Mouse (Mus musculus) stomach, embryonic 15.5 days (tissue): ENCODE results near the gene Taco1. TPM values are rescaled to one million over a fixed set of nuclear protein-coding genes. Genes with fewer than 3 reads are reported as not detected.
A peak's percentile ranks its signal among the peaks of the same experiment; 100 is the strongest.
"Not testable (repeated sequence)": the region's sequence is repeated elsewhere in the genome, so short reads cannot be mapped to it uniquely, and the experiment has no call there.

Experiments used
- ATAC-seq: fragments of 200-750 bp; cut with Nextera tagmentation; 2 replicates; pipeline ENCODE4 v1.8.0; 2017; ENCODE audit warnings: low read depth, moderate number of reproducible peaks, moderate TSS enrichment; ENCODE audit not compliant: insufficient read depth, low FRiP score
- H3K27ac ChIP-seq: fragments of 300-500 bp; sonication (generic); 2 replicates; pipeline ENCODE4 v1.5.1; 2015; ENCODE audit warnings: mild to moderate bottlenecking, inconsistent platforms
- H3K27me3 ChIP-seq: fragments of 300-500 bp; sonication (generic); replicated peaks from 2 replicates; pipeline ENCODE4 v1.6.1; 2015; ENCODE audit warnings: inconsistent platforms
- H3K36me3 ChIP-seq: fragments of 300-500 bp; sonication (generic); 2 replicates; pipeline ENCODE4 v1.6.1; 2015; ENCODE audit warnings: inconsistent platforms
- H3K4me1 ChIP-seq: fragments of 300-500 bp; sonication (generic); 2 replicates; pipeline ENCODE4 v1.6.1; 2015; ENCODE audit warnings: inconsistent platforms
- H3K4me2 ChIP-seq: fragments of 300-500 bp; sonication (generic); 2 replicates; pipeline ENCODE4 v1.6.1; 2015; ENCODE audit warnings: mild to moderate bottlenecking, inconsistent platforms
- H3K4me3 ChIP-seq: fragments of 300-500 bp; sonication (generic); replicated peaks from 2 replicates; pipeline ENCODE4 v1.5.1; 2015; ENCODE audit warnings: inconsistent platforms
- H3K9ac ChIP-seq: fragments of 300-500 bp; sonication (generic); 2 replicates; pipeline ENCODE4 v1.6.1; 2015; ENCODE audit warnings: inconsistent platforms
- H3K9me3 ChIP-seq: fragments of 300-500 bp; sonication (generic); 2 replicates; pipeline ENCODE4 v1.6.1; 2016; ENCODE audit warnings: inconsistent platforms
- WGBS: fragments of 180-500 bp; shearing (Covaris S2); methylation state at CpG from one replicate; pipeline ENCODE4 v1.1.7; 2015; 5-methylcytosine and 5-hydroxymethylcytosine counted together
- polyA plus RNA-seq: library from polyadenylated mRNA; unstranded; fragments of >200 nt; fragmentation: Nextera tagmentation; extraction: Ambion mirVana; gene quantifications from 2 replicates; pipeline ENCODE4 v1.2.1, GENCODE M21; 2015

The Taco1 gene
- polyA plus RNA-seq, 1 experiment from 2014 or later = 9.8 TPM

GRCm38 (mm10) chr11:106065073-106065922, 563 bp upstream of the Taco1 start:
- ATAC-seq = no peak
- Histone ChIP-seq H3K27me3 (no peaks in the 10 kb centered on the region), H3K4me2 (peak overlapping the region; percentile 83), H3K4me3 (peak overlapping the region; percentile 85), H3K27ac (peak overlapping the region; percentile 93; the same call in 1 of the 2 replicates), H3K9ac (no peak overlapping the region), H3K4me1 (peaks cover 7% of the 10 kb centered on the region; the same call in 1 of the 2 replicates), H3K9me3 (no peaks in the 10 kb centered on the region), H3K36me3 (peaks cover 6% of the 10 kb centered on the region; the same call in 1 of the 2 replicates)
- WGBS = 35% methylated on average over 18 of the region's 18 CpGs

- not testable (repeated sequence) for H3K27me3 ChIP-seq
Measured at GRCm38 (mm10) chr11:106066616-106067015, 755 bp downstream of the Taco1 start.

GRCm38 (mm10) chr11:106073774-106074173, 7.9 kb downstream of the Taco1 start:
- H3K4me1 ChIP-seq = no peaks in the 10 kb centered on the region
- H3K9ac ChIP-seq = no peak overlapping the region
- H3K4me2 ChIP-seq = no peak overlapping the region
- H3K27me3 ChIP-seq = no peaks in the 10 kb centered on the region
- no peak for ATAC-seq
- H3K27ac ChIP-seq = no peak overlapping the region
- 83% methylated on average over 3 of the region's 3 CpGs for WGBS
- H3K9me3 ChIP-seq = no peaks in the 10 kb centered on the region
- H3K36me3 ChIP-seq = peaks cover 17% of the 10 kb centered on the region
- no peak overlapping the region for H3K4me3 ChIP-seq

More at GRCm38 (mm10) chr11:106066616-106067015, 755 bp downstream of the Taco1 start:
- H3K36me3 ChIP-seq, H3K9me3 ChIP-seq, H3K4me1 ChIP-seq, ATAC-seq: not testable (repeated sequence)
- WGBS = 10% methylated on average over 23 of the region's 23 CpGs
- H3K27ac ChIP-seq = peak overlapping the region; percentile 93
- H3K9ac ChIP-seq = peak overlapping the region; percentile 90; the same call in 1 of the 2 replicates
- H3K4me3 ChIP-seq = peak overlapping the region; percentile 85
- peak overlapping the region; percentile 83 for H3K4me2 ChIP-seq

- Histone ChIP-seq H3K27ac (no peak overlapping the region), H3K9ac (no peak overlapping the region), H3K36me3 (peaks cover 11% of the 10 kb centered on the region; the same call in 1 of the 2 replicates), H3K9me3 (no peaks in the 10 kb centered on the region), H3K27me3 (no peaks in the 10 kb centered on the region), H3K4me2 (no peak overlapping the region), H3K4me3 (no peak overlapping the region), H3K4me1 (no peaks in the 10 kb centered on the region)
- 2% methylated on average over 4 of the region's 4 CpGs for WGBS
- ATAC-seq = no peak
Measured at GRCm38 (mm10) chr11:106076321-106076720, 10.5 kb downstream of the Taco1 start.

- WGBS = under 1% methylated on average over 69 of the region's 69 CpGs
- Histone ChIP-seq H3K9me3 (no peaks in the 10 kb centered on the region), H3K9ac (peak within 1 kb of the TSS; percentile 87), H3K27ac (peak within 1 kb of the TSS; percentile 97), H3K4me3 (peak within 1 kb of the TSS; percentile 99), H3K27me3 (no peaks in the 10 kb centered on the region), H3K36me3 (no peaks in the 10 kb centered on the region), H3K4me2 (peak within 1 kb of the TSS; percentile 80), H3K4me1 (peaks cover 6% of the 10 kb centered on the region)
- ATAC-seq = peak; percentile 98
Measured at GRCm38 (mm10) chr11:106083708-106084701, 18.1 kb downstream of the Taco1 start, which contains the start of gene Map3k3. TSS of gene Map3k3 (plus strand) at chr11:106084613.

- Histone ChIP-seq H3K4me3 (peak overlapping the region; percentile 99), H3K9ac (peak overlapping the region; percentile 87), H3K27ac (peak overlapping the region; percentile 97), H3K9me3 (no peaks in the 10 kb centered on the region), H3K36me3 (no peaks in the 10 kb centered on the region), H3K27me3 (no peaks in the 10 kb centered on the region), H3K4me1 (peaks cover 6% of the 10 kb centered on the region), H3K4me2 (peak overlapping the region; percentile 57)
- peak; percentile 54 for ATAC-seq
- under 1% methylated on average over 54 of the region's 61 CpGs for WGBS
Measured at GRCm38 (mm10) chr11:106084911-106085561, 19.2 kb downstream of the Taco1 start.

GRCm38 (mm10) chr11:106098223-106098622, 32.4 kb downstream of the Taco1 start:
- Histone ChIP-seq H3K4me2 (no peak overlapping the region), H3K36me3 (0 out of 2 replicates have a peak, but pooled peaks cover 4% of the 10 kb centered on the region), H3K9ac (no peak overlapping the region), H3K4me1 (0 out of 2 replicates have a peak, but pooled peaks cover 2% of the 10 kb centered on the region), H3K4me3 (no peak overlapping the region), H3K27ac (0 out of 2 replicates have a peak overlapping the region, but pooled peaks have one; percentile 3), H3K27me3 (no peaks in the 10 kb centered on the region), H3K9me3 (no peaks in the 10 kb centered on the region)
- ATAC-seq = no peak
- WGBS = 74% methylated on average over 1 of the region's 1 CpGs

- Histone ChIP-seq H3K9ac (no peak overlapping the region), H3K9me3 (no peaks in the 10 kb centered on the region)
- 83% methylated on average over 3 of the region's 3 CpGs for WGBS
Measured at GRCm38 (mm10) chr11:106102866-106103265, 37.0 kb downstream of the Taco1 start.

GRCm38 (mm10) chr11:106106047-106106587, 40.3 kb downstream of the Taco1 start:
- no peaks in the 10 kb centered on the region for H3K4me1 ChIP-seq
- no peaks in the 10 kb centered on the region for H3K27me3 ChIP-seq
- 72% methylated on average over 8 of the region's 8 CpGs for WGBS
- no peak overlapping the region for H3K9ac ChIP-seq
- ATAC-seq = no peak
- H3K4me3 ChIP-seq = no peak overlapping the region
- H3K4me2 ChIP-seq = no peak overlapping the region
- no peak overlapping the region for H3K27ac ChIP-seq
- H3K36me3 ChIP-seq = 0 out of 2 replicates have a peak, but pooled peaks cover 4% of the 10 kb centered on the region
- no peaks in the 10 kb centered on the region for H3K9me3 ChIP-seq

More at GRCm38 (mm10) chr11:106102866-106103265, 37.0 kb downstream of the Taco1 start:
- H3K4me3 ChIP-seq = no peak overlapping the region
- no peak overlapping the region for H3K27ac ChIP-seq
- ATAC-seq = no peak
- no peaks in the 10 kb centered on the region for H3K27me3 ChIP-seq
- H3K36me3 ChIP-seq = 0 out of 2 replicates have a peak, but pooled peaks cover 4% of the 10 kb centered on the region
- 0 out of 2 replicates have a peak, but pooled peaks cover 2% of the 10 kb centered on the region for H3K4me1 ChIP-seq
- H3K4me2 ChIP-seq = no peak overlapping the region

GRCm38 (mm10) chr11:106111688-106112087, 45.8 kb downstream of the Taco1 start:
- H3K9me3 ChIP-seq = no peaks in the 10 kb centered on the region
- H3K36me3 ChIP-seq = peaks cover 16% of the 10 kb centered on the region
- no peaks in the 10 kb centered on the region for H3K4me1 ChIP-seq
- no peak for ATAC-seq
- no peak overlapping the region for H3K4me2 ChIP-seq
- H3K4me3 ChIP-seq = no peak overlapping the region
- H3K27ac ChIP-seq = no peak overlapping the region
- no peaks in the 10 kb centered on the region for H3K27me3 ChIP-seq
- H3K9ac ChIP-seq = no peak overlapping the region

GRCm38 (mm10) chr11:106122221-106122620, 56.4 kb downstream of the Taco1 start:
- Histone ChIP-seq H3K4me3 (no peak overlapping the region), H3K9me3 (no peaks in the 10 kb centered on the region), H3K4me1 (no peaks in the 10 kb centered on the region), H3K27me3 (no peaks in the 10 kb centered on the region), H3K36me3 (peaks cover 12% of the 10 kb centered on the region), H3K27ac (peak overlapping the region; percentile 44; the same call in 1 of the 2 replicates), H3K9ac (no peak overlapping the region), H3K4me2 (no peak overlapping the region)
- ATAC-seq = no peak
- WGBS = 91% methylated on average over 5 of the region's 5 CpGs
